Mouse (Mus musculus) lung, postnatal 0 days (tissue): Measurements from ENCODE around the gene Skiv2l. TPM values are rescaled to one million over a fixed set of nuclear protein-coding genes. Genes with fewer than 3 reads are reported as not detected.
A peak's percentile ranks its signal among the peaks of the same experiment; 100 is the strongest.

ENCODE experiments used
- ATAC-seq: fragments of 200-750 bp; cut with Nextera tagmentation; 2 replicates; pipeline ENCODE4 v1.8.0; 2017; ENCODE audit warnings: moderate library complexity
- DNase-seq: peaks from one replicate; pipeline ENCODE4 v3.0.0-alpha.2; 2016; ENCODE audit warnings: low spot score
- H3K27ac ChIP-seq: fragments of 300-500 bp; sonication (generic); 2 replicates; pipeline ENCODE4 v1.5.1; 2014; ENCODE audit warnings: antibody characterized with exemption, mild to moderate bottlenecking, low read length, mixed read lengths
- H3K27me3 ChIP-seq: fragments of 300-500 bp; sonication (generic); replicated peaks from 2 replicates; pipeline ENCODE4 v1.6.1; 2014; ENCODE audit warnings: low read length, mixed read lengths; ENCODE audit not compliant: insufficient read depth
- H3K36me3 ChIP-seq: fragments of 300-500 bp; sonication (generic); 2 replicates; pipeline ENCODE4 v1.6.1; 2014; ENCODE audit warnings: low read length, mixed read lengths; ENCODE audit not compliant: insufficient read depth
- H3K4me1 ChIP-seq: fragments of 300-500 bp; sonication (generic); 2 replicates; pipeline ENCODE4 v1.6.1; 2014; ENCODE audit warnings: antibody characterized with exemption, low read depth, low read length, mixed read lengths; ENCODE audit not compliant: insufficient read depth
- H3K4me2 ChIP-seq: fragments of 300-500 bp; sonication (generic); replicated peaks from 2 replicates; pipeline ENCODE4 v1.6.1; 2014; ENCODE audit warnings: low read depth, mild to moderate bottlenecking, low read length, moderate library complexity, mixed read lengths
- H3K4me3 ChIP-seq: fragments of 300-500 bp; sonication (generic); 2 replicates; pipeline ENCODE4 v1.5.1; 2014; ENCODE audit warnings: low read depth, low read length
- H3K9ac ChIP-seq: fragments of 300-500 bp; sonication (generic); replicated peaks from 2 replicates; pipeline ENCODE4 v1.6.1; 2014; ENCODE audit warnings: low read depth, mild to moderate bottlenecking
- H3K9me3 ChIP-seq: fragments of 300-500 bp; sonication (generic); 2 replicates; pipeline ENCODE4 v1.6.1; 2016; ENCODE audit warnings: low read length, mixed read lengths
- CTCF ChIP-seq: IDR thresholded peaks from 2 replicates; pipeline ENCODE4 v1.5.1; 2016; ENCODE audit warnings: antibody characterized with exemption, mild to moderate bottlenecking
- EP300 ChIP-seq: IDR thresholded peaks from 2 replicates; pipeline ENCODE4 v1.6.1; 2016; ENCODE audit warnings: antibody characterized with exemption, mild to moderate bottlenecking, control low read depth
- WGBS: fragments of 180-500 bp; shearing (Covaris S2); extraction: QIAGEN DNeasy Blood & Tissue Kit; methylation state at CpG from one replicate; pipeline ENCODE4 v1.1.7; 2014; 5-methylcytosine and 5-hydroxymethylcytosine counted together
- polyA plus RNA-seq: library from polyadenylated mRNA; unstranded; fragments of >200 nt; fragmentation: Nextera tagmentation; extraction: Ambion mirVana; gene quantifications from 2 replicates; pipeline ENCODE4 v1.2.1, GENCODE M21; 2015

Gene Skiv2l
- polyA plus RNA-seq = 30.6 and 32.1 TPM in 2 replicates

- peak; percentile 99 for ATAC-seq
- H3K4me1 ChIP-seq = peaks cover 7% of the 10 kb centered on the region
- TF ChIP-seq CTCF (no peak), EP300 (no peak)
- no peaks in the 10 kb centered on the region for H3K27me3 ChIP-seq
- peak; percentile 99 for DNase-seq
- H3K36me3 ChIP-seq = peaks cover 35% of the 10 kb centered on the region
- peak within 1 kb of the TSS; percentile 59 for H3K27ac ChIP-seq
- peak within 1 kb of the TSS; percentile 99 for H3K4me2 ChIP-seq
- peak within 1 kb of the TSS; percentile 86 for H3K4me3 ChIP-seq
- under 1% methylated on average over 50 of the region's 65 CpGs for WGBS
- H3K9me3 ChIP-seq = no peaks in the 10 kb centered on the region
- H3K9ac ChIP-seq = peak within 1 kb of the TSS; percentile 75
Observed at GRCm38 (mm10) chr17:34849722-34850516, at the start of gene Skiv2l, which contains the start of gene Nelfe. Gene Skiv2l (minus strand): TSS chr17:34850210. Gene Nelfe (plus strand): TSS chr17:34850391.

GRCm38 (mm10) chr17:34899053-34899889 is 49.3 kb upstream of the Skiv2l start:
- peak; percentile 38 for DNase-seq
- H3K36me3 ChIP-seq = no peaks in the 10 kb centered on the region
- H3K27me3 ChIP-seq = no peaks in the 10 kb centered on the region
- TF ChIP-seq EP300 (no peak), CTCF (no peak)
- peak overlapping the region; percentile 86 for H3K4me2 ChIP-seq
- H3K4me3 ChIP-seq = peak overlapping the region; percentile 91
- no peak for ATAC-seq
- peak overlapping the region; percentile 85 for H3K9ac ChIP-seq
- H3K27ac ChIP-seq = peak overlapping the region; percentile 92
- H3K9me3 ChIP-seq = no peaks in the 10 kb centered on the region
- WGBS = 2% methylated on average over 30 of the region's 45 CpGs
- H3K4me1 ChIP-seq = no peaks in the 10 kb centered on the region

- TF ChIP-seq EP300 (no peak), CTCF (no peak)
- H3K27me3 ChIP-seq = no peaks in the 10 kb centered on the region
- H3K4me3 ChIP-seq = peak overlapping the region; percentile 91
- no peaks in the 10 kb centered on the region for H3K9me3 ChIP-seq
- H3K4me2 ChIP-seq = peak overlapping the region; percentile 86
- ATAC-seq (no peak), DNase-seq (no peak)
- WGBS = 0% methylated on average over 7 of the region's 47 CpGs
- H3K4me1 ChIP-seq = peaks cover 3% of the 10 kb centered on the region; the same call in 1 of the 2 replicates
- peak overlapping the region; percentile 92 for H3K27ac ChIP-seq
- H3K9ac ChIP-seq = peak overlapping the region; percentile 85
- H3K36me3 ChIP-seq = no peaks in the 10 kb centered on the region
Observed at GRCm38 (mm10) chr17:34898706-34899052, 48.7 kb upstream of the Skiv2l start.

GRCm38 (mm10) chr17:34898160-34898586 is 48.2 kb upstream of the Skiv2l start, which contains the start of the genes C2 and Ehmt2:
Gene C2 (minus strand): TSS chr17:34898265.
Gene Ehmt2 (plus strand): TSS chr17:34898469.
- Histone ChIP-seq H3K27me3 (no peaks in the 10 kb centered on the region), H3K36me3 (no peaks in the 10 kb centered on the region), H3K4me2 (peak within 1 kb of the TSS; percentile 86), H3K27ac (peak within 1 kb of the TSS; percentile 92), H3K4me3 (peak within 1 kb of the TSS; percentile 91), H3K4me1 (peaks cover 3% of the 10 kb centered on the region; the same call in 1 of the 2 replicates), H3K9ac (peak within 1 kb of the TSS; percentile 85), H3K9me3 (no peaks in the 10 kb centered on the region)
- peak; percentile 56 for ATAC-seq
- 0% methylated on average over 18 of the region's 44 CpGs for WGBS
- TF ChIP-seq CTCF (no peak), EP300 (no peak)
- peak; percentile 85 for DNase-seq

- no peak for TF ChIP-seq EP300
- TF ChIP-seq CTCF = no peak
- Histone ChIP-seq H3K9ac (peak overlapping the region; percentile 85), H3K4me1 (peaks cover 3% of the 10 kb centered on the region; the same call in 1 of the 2 replicates), H3K36me3 (no peaks in the 10 kb centered on the region), H3K4me3 (peak overlapping the region; percentile 91), H3K9me3 (no peaks in the 10 kb centered on the region), H3K27ac (peak overlapping the region; percentile 92), H3K27me3 (no peaks in the 10 kb centered on the region), H3K4me2 (peak overlapping the region; percentile 86)
- DNase-seq (peak; percentile 88), ATAC-seq (peak; percentile 12)
- 9% methylated on average over 10 of the region's 10 CpGs for WGBS
Observed at GRCm38 (mm10) chr17:34897373-34898159, 47.6 kb upstream of the Skiv2l start.
